Mouse (Mus musculus) MEL (cell line): ENCODE data around the gene Fgfr2. TPM values are rescaled to one million over a fixed set of nuclear protein-coding genes. Genes with fewer than 3 reads are reported as not detected.

Source experiments
- DNase-seq: peaks from one replicate; pipeline ENCODE4 v3.0.0; 2011; ENCODE audit warnings: low read depth, low spot score
- H3K27ac ChIP-seq: 2 replicates; pipeline ENCODE4 v1.5.1; 2012; ENCODE audit warnings: low read depth, mild to moderate bottlenecking, control low read depth, low read length, moderate library complexity; ENCODE audit not compliant: control insufficient read depth
- H3K27me3 ChIP-seq, 2 experiments: fragments of 150-350 bp in 1 of 2; sonication (generic) in 1 of 2; 2 replicates each; pipeline ENCODE4 v1.6.1; 2012; ENCODE audit warnings: low read length in 2 of 2, mild to moderate bottlenecking in 2 of 2, improper control_type of control experiment in 1 of 2, moderate library complexity in 1 of 2; ENCODE audit not compliant: insufficient read depth in 2 of 2, control insufficient read depth in 1 of 2
- H3K36me3 ChIP-seq, 2 experiments: 2 replicates each; pipeline ENCODE4 v1.6.1; 2012 to 2014; ENCODE audit warnings: low read length in 2 of 2, improper control_type of control experiment in 1 of 2, inconsistent platforms in 1 of 2, mild to moderate bottlenecking in 1 of 2; ENCODE audit not compliant: insufficient read depth in 2 of 2, control insufficient read depth in 1 of 2
- H3K4me1 ChIP-seq, 2 experiments: fragments of 150-350 bp in 1 of 2; sonication (generic) in 1 of 2; 2 replicates each; pipeline ENCODE4 v1.6.1; 2012; ENCODE audit warnings: low read length in 2 of 2, improper control_type of control experiment in 1 of 2, mild to moderate bottlenecking in 1 of 2; ENCODE audit not compliant: insufficient read depth in 2 of 2, control insufficient read depth in 1 of 2
- H3K4me3 ChIP-seq, 2 experiments: fragments of 150-350 bp in 1 of 2; sonication (generic) in 1 of 2; 2 replicates each; pipeline ENCODE4 v1.5.1; 2012; ENCODE audit warnings: low read depth in 2 of 2, low read length in 2 of 2, mild to moderate bottlenecking in 2 of 2, moderate library complexity in 2 of 2, control low read depth in 1 of 2, improper control_type of control experiment in 1 of 2; ENCODE audit not compliant: control insufficient read depth in 1 of 2, insufficient read depth in 1 of 2
- H3K79me2 ChIP-seq: 2 replicates; pipeline ENCODE4 v1.6.1; 2012; ENCODE audit warnings: mild to moderate bottlenecking, low read length, moderate library complexity; ENCODE audit not compliant: control insufficient read depth, poor library complexity, insufficient read depth
- H3K9ac ChIP-seq: 2 replicates; pipeline ENCODE4 v1.6.1; 2012; ENCODE audit warnings: low read depth, mild to moderate bottlenecking, control low read depth, low read length, moderate library complexity; ENCODE audit not compliant: control insufficient read depth, poor library complexity, severe bottlenecking
- H3K9me3 ChIP-seq: fragments of 150-350 bp; sonication (generic); replicated peaks from 2 replicates; pipeline ENCODE4 v1.6.1; 2012; ENCODE audit warnings: mild to moderate bottlenecking, low read length, improper control_type of control experiment, moderate library complexity; ENCODE audit not compliant: insufficient read depth
- BHLHE40 ChIP-seq: IDR thresholded peaks from 2 replicates; pipeline ENCODE4 v1.6.1; 2012; ENCODE audit warnings: low read depth, mild to moderate bottlenecking, inconsistent platforms, low read length, improper control_type of control experiment, borderline replicate concordance
- CHD2 ChIP-seq: IDR thresholded peaks from 2 replicates; pipeline ENCODE4 v1.6.1; 2011; ENCODE audit warnings: low read length, improper control_type of control experiment
- ELF1 ChIP-seq: IDR thresholded peaks from 2 replicates; pipeline ENCODE4 v1.6.1; 2014; ENCODE audit warnings: low read depth, mild to moderate bottlenecking, inconsistent platforms, low read length, improper control_type of control experiment, moderate library complexity
- EP300 ChIP-seq, 2 experiments: IDR thresholded peaks; 2 replicates each; pipeline ENCODE4 v1.6.1; 2011; ENCODE audit warnings: improper control_type of control experiment in 2 of 2, low read length in 2 of 2, low read depth in 1 of 2, mild to moderate bottlenecking in 1 of 2
- ETS1 ChIP-seq: IDR thresholded peaks from 2 replicates; pipeline ENCODE4 v1.6.1; 2012; ENCODE audit warnings: low read depth, mild to moderate bottlenecking, inconsistent platforms, low read length, improper control_type of control experiment, moderate library complexity
- GABPA ChIP-seq: IDR thresholded peaks from 2 replicates; pipeline ENCODE4 v1.6.1; 2012; ENCODE audit warnings: low read depth, mild to moderate bottlenecking, inconsistent platforms, low read length, improper control_type of control experiment, moderate library complexity
- HCFC1 ChIP-seq: IDR thresholded peaks from 2 replicates; pipeline ENCODE4 v1.6.1; 2012; ENCODE audit warnings: low read depth, mild to moderate bottlenecking, inconsistent platforms, low read length, improper control_type of control experiment, moderate library complexity
- KAT2A ChIP-seq: conservative IDR thresholded peaks from 2 replicates; pipeline ENCODE4 v1.6.1; 2012; ENCODE audit warnings: low read depth, low read length, improper control_type of control experiment, inconsistent platforms
- MAFK ChIP-seq: IDR thresholded peaks from 2 replicates; pipeline ENCODE4 v1.6.1; 2011; ENCODE audit warnings: low read depth, mild to moderate bottlenecking, low read length, improper control_type of control experiment, borderline replicate concordance
- MAX ChIP-seq: IDR thresholded peaks from 2 replicates; pipeline ENCODE4 v1.6.1; 2011; ENCODE audit warnings: low read length, improper control_type of control experiment
- MAZ ChIP-seq: IDR thresholded peaks from 2 replicates; pipeline ENCODE4 v1.6.1; 2012; ENCODE audit warnings: low read depth, mild to moderate bottlenecking, inconsistent platforms, low read length, improper control_type of control experiment
- MEF2A ChIP-seq: IDR thresholded peaks from 2 replicates; pipeline ENCODE4 v1.6.1; 2014; ENCODE audit warnings: low read depth, mild to moderate bottlenecking, inconsistent platforms, low read length, improper control_type of control experiment; ENCODE audit not compliant: poor library complexity, insufficient replicate concordance, severe bottlenecking; ENCODE audit errors: extremely low read depth
- MXI1 ChIP-seq: IDR thresholded peaks from 2 replicates; pipeline ENCODE4 v1.6.1; 2011; ENCODE audit warnings: mild to moderate bottlenecking, low read depth, low read length, improper control_type of control experiment
- MYC ChIP-seq: IDR thresholded peaks from 2 replicates; pipeline ENCODE4 v1.6.1; 2011; ENCODE audit warnings: low read depth, mild to moderate bottlenecking, low read length, improper control_type of control experiment, moderate library complexity
- NRF1 ChIP-seq: IDR thresholded peaks from 2 replicates; pipeline ENCODE4 v1.6.1; 2014; ENCODE audit warnings: low read depth, mild to moderate bottlenecking, inconsistent platforms, low read length, improper control_type of control experiment, moderate library complexity; ENCODE audit not compliant: poor library complexity, insufficient read depth, severe bottlenecking
- RAD21 ChIP-seq: IDR thresholded peaks from 2 replicates; pipeline ENCODE4 v1.6.1; 2011; ENCODE audit warnings: mild to moderate bottlenecking, low read depth, low read length, improper control_type of control experiment
- TAL1 ChIP-seq: IDR thresholded peaks from 2 replicates; pipeline ENCODE4 v1.6.1; 2012; ENCODE audit warnings: mild to moderate bottlenecking, inconsistent platforms, low read length, moderate library complexity, mixed read lengths
- ZC3H11A ChIP-seq: IDR thresholded peaks from 2 replicates; pipeline ENCODE4 v1.6.1; 2012; ENCODE audit warnings: low read depth, mild to moderate bottlenecking, inconsistent platforms, low read length, improper control_type of control experiment
- polyA plus RNA-seq, 2 experiments: library from polyadenylated mRNA; stranded (reverse) in 1 of 2; unstranded in 1 of 2; fragments of >175 nt in 1 of 2; fragments of >200 nt in 1 of 2; gene quantifications; 2 replicates each; pipeline versions ENCODE4 v1.2.1 to v1.2.4; 2012; ENCODE audit warnings: low replicate concordance in 2 of 2, low read depth in 1 of 2; ENCODE audit not compliant: insufficient read length in 2 of 2, insufficient read depth in 1 of 2, missing spikeins in 1 of 2
- total RNA-seq: library from RNA; depleted of rRNA; stranded (reverse); fragments of 300-350 nt; gene quantifications from 2 replicates; pipeline ENCODE4 v1.2.3, GENCODE M21; 2012

Gene Fgfr2
- total and polyA plus RNA-seq, 3 experiments: not detected

DNA sequence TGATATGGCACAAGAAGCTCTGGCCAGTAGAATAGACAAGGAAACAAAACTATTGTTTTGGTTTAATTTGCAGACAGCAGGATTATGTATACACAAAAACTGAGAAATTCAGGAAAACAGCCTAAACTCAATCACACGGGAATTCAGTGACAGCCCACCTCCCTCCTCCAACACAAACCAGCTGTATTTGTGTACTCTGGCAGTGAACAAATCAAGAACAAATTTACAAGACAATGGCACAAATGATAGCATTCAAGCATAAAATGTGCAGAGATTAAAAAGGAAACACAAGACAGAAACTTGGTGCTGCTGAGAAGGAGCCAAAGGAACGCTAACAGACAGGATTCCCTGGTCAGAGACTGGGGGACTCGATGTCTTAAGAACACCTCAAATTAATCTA lies 1169.7 kb downstream of the Fgfr2 start:
- no peaks in the 10 kb centered on the region for H3K79me2 ChIP-seq
- no peaks in the 10 kb centered on the region for H3K36me3 ChIP-seq
- H3K4me3 ChIP-seq: no peak overlapping the region
- no peak overlapping the region for H3K9ac ChIP-seq
- no peak for DNase-seq
- no peak overlapping the region for H3K27ac ChIP-seq
- TF ChIP-seq CHD2 (no peak), ELF1 (no peak), HCFC1 (no peak), MYC (no peak), ZC3H11A (no peak), BHLHE40 (no peak), MAFK (no peak)
- H3K27me3 ChIP-seq: no peaks in the 10 kb centered on the region
- no peaks in the 10 kb centered on the region for H3K9me3 ChIP-seq
- H3K4me1 ChIP-seq: no peaks in the 10 kb centered on the region

DNA sequence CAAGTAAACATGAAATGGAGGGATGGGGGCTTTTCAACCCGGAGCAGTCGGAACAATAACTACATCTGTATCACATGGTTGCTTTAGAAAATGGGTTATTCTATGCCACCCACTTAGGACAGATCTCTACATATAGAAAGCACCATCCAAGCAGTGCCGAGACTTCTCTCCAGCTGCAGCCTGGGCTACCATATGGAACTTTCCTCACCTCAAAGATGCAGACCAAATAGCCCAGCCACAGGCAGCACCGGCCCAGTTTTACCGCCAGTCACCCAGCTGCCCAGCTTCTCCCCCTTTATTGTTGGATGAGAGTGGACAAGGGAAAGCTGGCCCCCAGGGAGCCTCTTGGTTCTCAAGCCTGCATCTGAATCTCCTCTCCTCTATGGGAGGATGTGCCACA lies 1172.0 kb downstream of the Fgfr2 start:
- H3K9me3 ChIP-seq: no peaks in the 10 kb centered on the region
- H3K79me2 ChIP-seq: no peaks in the 10 kb centered on the region
- no peaks in the 10 kb centered on the region for H3K4me1 ChIP-seq
- no peak overlapping the region for H3K4me3 ChIP-seq
- no peaks in the 10 kb centered on the region for H3K27me3 ChIP-seq
- H3K9ac ChIP-seq: no peak overlapping the region
- TF ChIP-seq MEF2A: no peak
- no peak for TF ChIP-seq ETS1
- no peak for TF ChIP-seq EP300 (IDR thresholded peaks at IDR 0.05; ENCODE audit: low read depth in 1 of 2, low read length in 2 of 2)
- TF ChIP-seq TAL1: no peak
- no peak for TF ChIP-seq MAX
- no peak for TF ChIP-seq KAT2A
- TF ChIP-seq NRF1: no peak
- TF ChIP-seq GABPA: no peak
- TF ChIP-seq MAZ: no peak
- no peak for TF ChIP-seq MXI1
- no peak for TF ChIP-seq RAD21
- no peak for TF ChIP-seq BHLHE40
- DNase-seq: no peak
- no peak overlapping the region for H3K27ac ChIP-seq
- no peaks in the 10 kb centered on the region for H3K36me3 ChIP-seq
